Mouse (Mus musculus) cerebellum, postnatal 25 days (tissue): ENCODE data around the gene Grm1.

ENCODE experiments used
- DNase-seq, 2 experiments: peaks; one replicate each; pipeline ENCODE4 v3.0.0; 2021; ENCODE audit warnings: mixed read lengths in 2 of 2

Gene Grm1

DNA sequence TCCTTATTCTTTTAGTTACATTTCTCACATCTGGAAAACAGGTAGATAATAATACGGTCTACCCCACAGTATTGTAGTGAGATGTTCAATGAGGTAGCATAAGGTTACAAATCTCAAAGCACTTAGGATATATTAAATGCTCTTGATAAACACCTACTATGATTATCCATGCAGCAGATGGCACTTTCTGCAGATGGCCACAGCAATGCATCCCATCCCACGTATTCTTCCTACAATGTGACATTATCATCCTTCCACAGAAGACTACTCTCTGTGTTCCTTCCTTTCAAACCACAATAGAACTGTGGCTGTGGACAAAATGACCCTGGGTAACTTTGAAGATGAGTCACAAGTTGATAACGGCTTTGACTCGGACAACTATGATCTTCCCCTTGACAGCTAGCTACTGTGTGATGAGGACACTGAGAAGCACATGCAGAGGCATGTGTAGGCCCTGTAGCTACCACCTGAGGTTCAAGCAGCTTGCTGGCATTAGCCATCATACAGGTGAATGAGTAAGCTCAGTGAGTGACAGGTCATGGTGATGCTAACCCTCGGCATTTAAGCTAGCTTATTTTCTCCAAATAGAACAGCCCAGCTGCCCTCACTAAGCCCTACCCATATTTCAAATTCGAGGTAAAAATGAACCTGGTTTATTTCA, 117.5 kb downstream of the Grm1 start:
- no peak for DNase-seq

GRCm38 (mm10) chr10:10950557-10950956, 131.6 kb downstream of the Grm1 start:
- DNase-seq, result peak in 1 of 2 experiments; percentile 25

- no peak for DNase-seq
These were observed 133.0 kb downstream of the Grm1 start for GRCm38 (mm10) chr10:10949172-10949571.

GRCm38 (mm10) chr10:10947531-10947930, 134.6 kb downstream of the Grm1 start:
- no peak for DNase-seq

DNA sequence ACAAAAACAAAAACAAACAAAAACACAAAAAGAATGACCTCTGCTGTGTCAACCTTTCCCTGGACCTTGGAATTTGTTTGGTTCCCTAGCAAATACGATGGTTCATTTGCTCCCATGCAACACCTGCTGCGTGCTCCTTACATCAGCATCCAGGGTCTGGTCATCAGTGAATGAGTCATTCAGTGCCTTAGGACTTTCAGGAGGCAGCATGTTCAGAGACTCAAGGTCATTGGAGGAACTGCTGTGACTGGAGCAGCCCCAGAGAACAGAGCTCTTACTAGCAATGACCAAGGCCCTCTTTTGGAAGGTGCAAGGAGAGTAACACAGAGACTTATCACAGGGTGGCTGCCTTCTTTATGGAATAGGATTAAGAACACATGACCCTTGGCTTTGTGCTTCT, 138.2 kb downstream of the Grm1 start:
- DNase-seq, result no peak

- peak in 1 of 2 experiments; percentile 39 for DNase-seq
These were observed 139.9 kb downstream of the Grm1 start for GRCm38 (mm10) chr10:10942248-10942647.

DNA sequence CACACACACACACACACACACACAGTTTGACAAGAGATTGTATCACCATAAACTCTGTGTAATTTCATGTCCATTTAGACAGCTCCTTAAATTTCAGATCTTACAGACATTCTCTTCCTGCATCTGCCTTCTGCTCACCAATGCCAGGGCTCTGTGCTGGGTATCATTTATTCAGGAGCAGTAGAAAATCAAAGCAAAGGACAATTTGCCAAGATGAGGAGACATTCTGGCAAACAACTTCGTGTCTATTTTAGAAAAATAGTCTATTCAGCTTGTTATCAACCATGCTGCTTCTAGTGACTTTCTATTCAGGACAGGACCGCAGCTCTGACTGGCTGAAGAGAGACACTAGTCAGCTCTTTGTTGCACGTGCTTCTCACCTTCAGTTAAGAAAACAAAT, 146.3 kb downstream of the Grm1 start:
- DNase-seq, result no peak

DNA sequence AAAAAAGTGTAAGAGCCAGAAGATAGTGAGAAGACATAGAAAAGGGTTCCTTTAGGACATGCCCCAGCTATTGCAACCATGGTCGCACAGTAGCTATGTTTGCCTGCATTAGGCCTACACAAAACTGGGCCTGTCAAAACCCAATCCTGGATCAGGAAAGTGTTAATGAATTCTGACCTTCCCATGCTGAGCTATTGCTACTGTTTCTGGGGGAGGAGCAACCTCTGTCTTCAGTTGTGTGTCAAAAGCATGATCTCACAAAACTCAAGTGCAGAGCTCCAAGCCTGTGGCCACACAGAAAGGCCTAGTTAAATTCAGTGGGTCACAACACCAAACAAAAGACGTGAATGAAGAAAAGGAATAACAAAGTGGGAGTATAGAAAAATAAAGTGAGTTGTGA, 152.5 kb downstream of the Grm1 start:
- DNase-seq, result no peak

DNA sequence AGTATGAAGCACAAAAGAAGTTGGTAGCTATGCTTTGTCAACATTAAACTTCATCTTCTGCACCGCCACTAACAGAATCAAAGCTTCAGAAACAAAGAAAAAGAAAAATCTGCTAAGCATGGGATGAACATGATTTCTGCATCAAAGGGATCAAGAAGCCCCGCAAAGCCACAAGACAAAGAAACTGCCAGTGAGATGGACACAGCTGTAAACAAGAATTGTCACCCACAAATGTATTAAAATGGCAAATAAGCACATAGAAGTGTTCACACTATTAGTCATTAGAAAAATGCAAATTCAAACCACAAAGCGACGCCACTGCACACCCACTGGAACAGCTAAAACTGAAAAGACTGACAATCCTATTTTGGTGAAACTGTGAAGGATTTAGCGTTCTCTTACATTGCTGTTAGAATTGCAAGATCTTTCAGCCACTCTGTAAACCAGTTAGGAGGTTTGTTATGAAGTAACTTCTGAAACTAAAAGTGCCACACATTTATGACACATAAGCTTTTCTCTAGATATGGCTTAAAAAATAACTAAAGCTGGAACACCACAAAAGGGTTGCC, 153.3 kb downstream of the Grm1 start:
- no peak for DNase-seq

GRCm38 (mm10) chr10:10917857-10918399, 164.2 kb downstream of the Grm1 start:
- no peak for DNase-seq

DNA sequence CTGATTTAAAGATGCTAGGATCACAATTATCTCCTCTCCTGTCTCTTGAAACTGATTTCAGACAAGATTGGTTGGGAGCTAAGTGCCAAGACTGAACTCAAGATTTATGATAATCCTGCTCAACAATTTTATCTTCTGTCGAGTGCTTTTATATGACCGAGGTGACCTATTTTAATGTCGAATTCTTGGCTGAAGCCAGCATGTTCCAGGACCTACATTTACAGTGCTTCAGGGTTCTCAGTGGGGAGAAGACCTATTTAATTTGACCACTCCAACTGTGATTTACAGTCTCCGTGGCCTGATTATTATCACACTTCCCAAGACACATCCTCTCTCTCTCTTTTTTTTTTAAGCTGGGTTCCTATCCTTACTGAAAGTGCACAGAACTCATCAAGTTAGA, 168.5 kb downstream of the Grm1 start:
- peak in 1 of 2 experiments; percentile 27 for DNase-seq

DNA sequence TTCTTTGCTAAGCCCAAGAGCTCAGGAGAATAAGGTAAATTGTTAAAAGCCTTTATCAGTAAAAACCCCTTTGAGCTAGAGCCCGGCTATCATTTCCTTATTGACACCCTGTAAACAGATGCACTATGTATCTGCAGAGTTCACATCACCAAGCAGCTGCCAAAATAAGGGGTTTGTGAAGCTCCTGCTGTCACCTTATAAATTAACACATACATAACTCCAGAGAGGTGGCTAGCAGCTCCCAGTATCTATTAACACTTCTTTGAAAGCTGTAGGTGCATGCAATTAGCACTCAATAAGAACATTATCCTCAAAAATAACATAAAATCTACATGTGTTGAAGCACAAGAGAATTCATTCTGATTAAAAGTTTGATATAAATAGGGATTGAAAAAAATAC, 191.9 kb downstream of the Grm1 start:
- no peak for DNase-seq

- peak; percentile 67 to 74 for DNase-seq
These were observed 193.6 kb downstream of the Grm1 start for GRCm38 (mm10) chr10:10888521-10888920.

DNA sequence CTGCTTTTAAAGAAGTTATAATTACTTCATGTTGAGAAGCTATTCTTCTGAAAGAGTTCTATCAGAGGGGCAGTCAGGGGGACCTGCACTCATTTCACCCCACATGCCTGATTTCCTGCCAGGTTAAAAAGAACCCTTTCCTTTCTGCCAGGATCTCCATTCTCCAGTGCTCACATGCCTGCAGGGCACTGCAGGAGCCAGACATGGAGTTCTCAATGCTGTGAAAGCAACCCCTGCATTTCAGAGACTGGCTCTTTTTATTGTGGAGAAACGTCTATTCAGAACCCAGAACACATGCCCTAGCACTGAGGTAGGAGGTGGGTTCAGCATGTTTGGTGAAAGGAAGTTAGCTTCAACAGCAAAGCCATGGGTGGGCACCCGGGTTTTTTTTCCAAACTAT, 197.2 kb downstream of the Grm1 start:
- peak in 1 of 2 experiments; percentile 8 for DNase-seq

DNA sequence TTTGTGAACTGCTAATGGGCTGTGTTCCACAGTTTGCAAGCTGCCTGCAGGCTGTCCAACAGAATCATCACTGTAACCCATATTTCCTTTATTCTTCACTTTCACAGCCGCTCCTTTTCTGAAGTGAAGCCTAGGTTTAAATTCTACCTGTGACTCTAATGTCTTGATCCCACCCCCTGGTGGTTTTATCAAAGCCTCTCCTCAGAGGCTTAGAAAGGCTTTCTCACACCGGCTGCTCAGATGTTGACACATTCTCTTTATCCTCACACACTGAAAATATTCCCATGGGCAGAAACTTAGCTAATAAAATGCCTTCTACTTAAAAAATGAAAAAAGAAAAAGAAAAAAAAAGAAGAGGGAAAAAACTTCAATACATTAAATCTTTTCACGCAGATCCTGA, 210.0 kb downstream of the Grm1 start:
- DNase-seq, result no peak

- no peak for DNase-seq
These were observed 211.9 kb downstream of the Grm1 start for GRCm38 (mm10) chr10:10870271-10870670.

DNA sequence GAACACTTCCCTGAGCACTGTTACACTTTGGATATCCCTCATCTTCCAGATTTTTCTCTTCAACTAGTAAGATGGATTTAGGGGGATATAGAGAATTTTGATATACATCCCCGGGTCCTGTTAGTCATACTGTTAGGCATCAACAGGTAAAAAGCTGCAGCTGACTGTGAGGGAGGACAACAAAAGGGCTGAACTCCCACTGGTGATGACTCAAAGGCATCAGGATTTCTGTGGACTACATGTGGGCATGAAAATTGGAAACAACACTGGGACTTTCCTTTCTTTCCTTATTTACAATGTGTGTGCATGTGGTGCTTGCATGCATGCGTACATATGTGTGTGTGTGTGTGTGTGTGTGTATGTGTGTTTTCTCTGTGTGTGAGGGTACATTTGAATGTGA, 215.9 kb downstream of the Grm1 start:
- no peak for DNase-seq

DNA sequence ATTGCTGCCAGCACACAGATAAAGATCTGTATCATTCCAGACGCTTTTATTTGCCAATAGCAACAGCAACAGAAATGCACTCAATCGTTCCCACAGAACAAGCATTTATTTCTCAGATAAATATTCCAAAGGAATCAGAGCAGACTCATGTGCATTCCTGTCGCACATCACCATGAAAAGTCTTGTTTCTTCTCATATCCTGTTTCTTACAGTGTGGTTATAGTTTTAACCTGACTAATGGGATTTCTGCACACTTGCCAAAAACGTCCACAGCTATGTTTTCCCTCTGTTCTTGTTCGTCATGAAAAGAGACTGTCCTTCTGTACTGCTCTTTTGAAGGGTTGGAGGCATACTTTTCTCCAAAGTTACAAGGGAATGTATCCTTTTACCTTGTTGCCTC, 217.4 kb downstream of the Grm1 start:
- no peak for DNase-seq

GRCm38 (mm10) chr10:10847376-10848286, 234.5 kb downstream of the Grm1 start:
- peak; percentile 56 to 72 for DNase-seq

- DNase-seq, result no peak
These were observed 237.0 kb downstream of the Grm1 start for GRCm38 (mm10) chr10:10845059-10845685.

DNA sequence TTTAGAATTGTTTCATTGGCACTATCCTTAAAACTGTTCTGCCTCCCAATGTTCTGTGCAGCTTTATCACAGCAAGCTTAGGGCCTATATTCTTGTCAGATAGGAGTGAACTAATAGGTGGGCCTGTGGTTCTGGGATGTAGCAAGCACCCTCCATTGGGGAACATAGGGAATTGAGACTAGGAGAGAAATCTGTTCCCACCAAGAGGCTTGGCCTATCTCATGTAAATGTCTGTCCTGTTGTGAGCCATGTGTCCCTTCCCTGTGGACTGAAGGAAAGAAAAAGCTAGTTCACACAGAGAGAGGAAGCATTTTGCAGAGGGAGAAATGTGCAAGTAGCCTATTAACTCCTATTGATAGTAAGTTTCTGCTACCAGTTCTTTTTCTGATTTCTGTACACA, 246.8 kb downstream of the Grm1 start:
- peak; percentile 39 to 61 for DNase-seq

DNA sequence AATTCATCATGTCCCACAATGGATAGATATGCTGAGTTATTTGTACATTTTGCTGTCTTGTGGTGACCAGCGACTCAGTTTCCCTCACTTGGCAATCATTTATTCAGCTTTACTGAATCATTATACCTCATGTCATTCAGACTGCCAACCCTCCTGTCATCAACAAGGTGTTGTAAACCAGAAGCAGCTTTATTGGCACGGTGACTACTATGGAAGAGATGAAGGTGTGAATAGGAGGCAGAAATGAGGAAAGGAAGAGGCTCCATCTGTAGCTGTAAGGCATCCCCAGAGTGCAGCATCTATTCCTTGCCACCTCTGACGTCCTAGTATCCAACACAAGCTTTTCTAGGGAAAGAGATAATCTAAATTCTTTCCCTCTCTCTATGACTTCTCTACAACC, 247.3 kb downstream of the Grm1 start:
- no peak for DNase-seq

DNA sequence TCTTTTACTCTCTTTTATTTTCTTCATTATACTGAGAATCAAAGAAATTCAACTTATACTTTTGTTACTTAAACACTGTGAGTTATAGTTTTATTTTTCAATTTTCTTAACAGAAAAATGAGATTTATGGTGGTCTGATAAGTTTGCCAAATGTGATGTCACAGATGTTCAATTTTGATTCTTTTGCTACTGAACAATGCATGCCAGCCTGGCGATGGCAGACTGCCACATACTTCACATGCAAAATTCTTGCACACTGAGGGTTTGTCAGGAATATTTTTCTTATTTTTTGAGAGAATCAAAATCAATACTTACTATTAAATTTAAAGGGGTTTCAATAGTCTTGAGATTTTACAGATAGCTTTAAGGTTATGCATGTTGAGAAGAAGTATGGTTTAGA, 251.0 kb downstream of the Grm1 start:
- peak in 1 of 2 experiments; percentile 61 for DNase-seq
